10 mouse cellular contexts compared by ENCODE assay signal in genomic region chr13:73502719-73503118, GRCm38 (mm10). TPM values are rescaled to one million over a fixed set of nuclear protein-coding genes. Genes with fewer than 3 reads are reported as not detected.
DNase-seq lines count a peak whose midpoint lies in the region; ATAC-seq and TF ChIP-seq lines count a peak whose summit lies in the region.
"Had no signal": no experiment of that assay in that cellular context is flagged by ENCODE, and none has a peak within 500 bp of the region (broad histone marks: within the 10 kb centered on the region; RNA-seq: fewer than 3 reads in every experiment).

No protein-coding gene starts in this region.

- intact Hi-C loops in heart, adult 2 months (cut with DNase I): no loop called here

- DNase-seq in heart, adult 2 months: no peak
- DNase-seq in heart, adult 8-10 months (ENCODE audit: low spot score): no peak
- peak; percentile 22 for DNase-seq in urinary bladder, postnatal 14 days (ENCODE audit: low spot score)
- no peak for DNase-seq in urinary bladder, adult 2 months (ENCODE audit: low spot score)
- DNase-seq in urinary bladder, postnatal 4 days (ENCODE audit: low spot score in 2 of 2): no peak
- DNase-seq in adrenal gland, postnatal 10 days: no peak
- DNase-seq: right cerebral cortex, postnatal 14 days had no signal

- H3K4me1 ChIP-seq in heart, adult 2 months (ENCODE audit: control insufficient read depth, insufficient read depth, low read length): 0 out of 2 replicates have a peak, but pooled peaks cover 1% of the 10 kb centered on the region
- peaks cover 49% of the 10 kb centered on the region for H3K4me1 ChIP-seq in liver, embryonic 12.5 days

- H3K9me3 ChIP-seq in liver, embryonic 12.5 days (replicated peaks): no peaks in the 10 kb centered on the region

- TF ChIP-seq POLR2A in heart, adult 2 months (IDR thresholded peaks at IDR 0.05; ENCODE audit: insufficient read depth, low read depth, low read length): no peak

- no peak for ATAC-seq in liver, embryonic 12.5 days
- ATAC-seq in inflammation-experienced regulatory T-cells, adult 6 months: no peak

- no peak overlapping the region for H3K27ac ChIP-seq in heart, adult 2 months
- H3K27ac ChIP-seq in liver, embryonic 12.5 days: peak overlapping the region; percentile 91

- H3K27me3 ChIP-seq in heart, adult 2 months (ENCODE audit: control insufficient read depth, insufficient read depth, low read length): no peaks in the 10 kb centered on the region
- H3K27me3 ChIP-seq in liver, embryonic 12.5 days (replicated peaks): no peaks in the 10 kb centered on the region

- no peak overlapping the region for H3K9ac ChIP-seq in heart, adult 2 months (ENCODE audit: low read depth, low read length)
- H3K9ac ChIP-seq in liver, embryonic 12.5 days: no peak overlapping the region

- peaks cover under 1% of the 10 kb centered on the region for H3K36me3 ChIP-seq in heart, adult 2 months (ENCODE audit: control insufficient read depth, insufficient read depth, low read length)
- H3K36me3 ChIP-seq in liver, embryonic 12.5 days: peaks cover 100% of the 10 kb centered on the region

- no peaks in the 10 kb centered on the region for H3K79me2 ChIP-seq in heart, adult 2 months (replicated peaks; ENCODE audit: control insufficient read depth, insufficient read depth, low read length)

- no peak for TF ChIP-seq EP300 in heart, adult 2 months (IDR thresholded peaks at IDR 0.05; ENCODE audit: insufficient read depth, low read depth, low read length)

- 66% methylated on average over 2 of the region's 2 CpGs for WGBS in heart, adult 2 months
- WGBS in liver, embryonic 12.5 days (ENCODE audit: insufficient replicate concordance): 63% methylated on average over 2 of the region's 2 CpGs

- peak; percentile 68 for TF ChIP-seq CTCF in heart, adult 2 months (IDR thresholded peaks at IDR 0.05)

- H3K4me2 ChIP-seq in liver, embryonic 12.5 days: no peak overlapping the region

- no peak overlapping the region for H3K4me3 ChIP-seq in heart, adult 2 months
- no peak overlapping the region for H3K4me3 ChIP-seq in liver, embryonic 12.5 days

RNA-seq across cellular contexts. Expression of gene Slc6a3, which starts 33.8 kb away (rescaled TPM):
- total RNA-seq in heart, adult 2 months (2021): not detected
- not detected in 2 replicates for polyA plus RNA-seq in heart, adult 2 months (2012; rRNA removed)
- total RNA-seq in heart, adult 8-10 months (2022): not detected
- 0.03 and 0.04 TPM in 2 replicates for polyA plus RNA-seq in urinary bladder, adult 2 months (2012; rRNA removed)
- 0.97 and 1.3 TPM in 2 replicates for polyA plus RNA-seq in liver, embryonic 12.5 days (2016; fragmentation: Nextera tagmentation; extraction: Ambion mirVana)
- polyA plus RNA-seq in inflammation-experienced regulatory T-cells, adult 6 months (2017; shearing (Covaris generic)): not detected
- total RNA-seq in adrenal gland, postnatal 10 days (2021): not detected
- polyA plus RNA-seq: gonadal fat pad, adult 2 months had no signal

RNA-seq across cellular contexts. Expression of gene Lpcat1, which starts 35.7 kb away (rescaled TPM):
- total RNA-seq in heart, adult 2 months (2021): 10 to 100 TPM in 1 of 2 experiments, 1 to 10 TPM in 1; 7.5 to 13.1 TPM
- 11.1 and 17.1 TPM in 2 replicates for polyA plus RNA-seq in heart, adult 2 months (2012; rRNA removed)
- 1 to 10 TPM; 6.8 to 9.6 (median 7.5) TPM for total RNA-seq in heart, adult 8-10 months (2022)
- 15.2 and 17.2 TPM in 2 replicates for polyA plus RNA-seq in urinary bladder, adult 2 months (2012; rRNA removed)
- 108 and 113 TPM in 2 replicates for polyA plus RNA-seq in liver, embryonic 12.5 days (2016; fragmentation: Nextera tagmentation; extraction: Ambion mirVana)
- 10 to 100 TPM; 26.5 to 39.7 (median 36.1) TPM for polyA plus RNA-seq in inflammation-experienced regulatory T-cells, adult 6 months (2017; shearing (Covaris generic))
- total RNA-seq in adrenal gland, postnatal 10 days (2021): 10 to 100 TPM; 17.0 to 20.4 TPM
